Mouse (Mus musculus) midbrain, embryonic 14.5 days (tissue): ENCODE measurements around the gene Myh11. TPM values are rescaled to one million over a fixed set of nuclear protein-coding genes. Genes with fewer than 3 reads are reported as not detected.

Experiments
- ATAC-seq: fragments of 200-750 bp; cut with Nextera tagmentation; 2 replicates; pipeline ENCODE4 v1.8.0; 2017; ENCODE audit warnings: moderate number of reproducible peaks, moderate library complexity; ENCODE audit not compliant: low FRiP score, low TSS enrichment
- DNase-seq: peaks from one replicate; pipeline ENCODE4 v3.0.0-alpha.2; 2015
- H3K27ac ChIP-seq: fragments of 300-500 bp; sonication (generic); replicated peaks from 2 replicates; pipeline ENCODE4 v1.5.1; 2014; ENCODE audit warnings: mild to moderate bottlenecking, low read depth, low read length, moderate library complexity
- H3K27me3 ChIP-seq: fragments of 300-500 bp; sonication (generic); 2 replicates; pipeline ENCODE4 v1.6.1; 2014; ENCODE audit warnings: low read length, control low read depth, mixed read lengths; ENCODE audit not compliant: control insufficient read depth, insufficient read depth
- H3K36me3 ChIP-seq: fragments of 300-500 bp; sonication (generic); 2 replicates; pipeline ENCODE4 v1.6.1; 2014; ENCODE audit warnings: low read length, control low read depth; ENCODE audit not compliant: control insufficient read depth, insufficient read depth
- H3K4me1 ChIP-seq: fragments of 300-500 bp; sonication (generic); 2 replicates; pipeline ENCODE4 v1.6.1; 2014; ENCODE audit warnings: mild to moderate bottlenecking, antibody characterized with exemption, low read length, control low read depth; ENCODE audit not compliant: control insufficient read depth, insufficient read depth
- H3K4me2 ChIP-seq: fragments of 300-500 bp; sonication (generic); 2 replicates; pipeline ENCODE4 v1.6.1; 2014; ENCODE audit warnings: mild to moderate bottlenecking, low read length, moderate library complexity
- H3K4me3 ChIP-seq: fragments of 300-500 bp; sonication (generic); replicated peaks from 2 replicates; pipeline ENCODE4 v1.5.1; 2014; ENCODE audit warnings: low read depth, low read length
- H3K9ac ChIP-seq: fragments of 300-500 bp; sonication (generic); replicated peaks from 2 replicates; pipeline ENCODE4 v1.6.1; 2014; ENCODE audit warnings: mild to moderate bottlenecking, low read length, moderate library complexity
- H3K9me3 ChIP-seq: fragments of 300-500 bp; sonication (generic); 2 replicates; pipeline ENCODE4 v1.6.1; 2016; ENCODE audit warnings: low read length, control low read depth, mixed read lengths; ENCODE audit not compliant: control insufficient read depth
- WGBS: fragments of 180-500 bp; shearing (Covaris S2); extraction: QIAGEN DNeasy Blood & Tissue Kit; methylation state at CpG from one replicate; pipeline ENCODE4 v1.1.7; 2014; 5-methylcytosine and 5-hydroxymethylcytosine counted together
- polyA plus RNA-seq: library from polyadenylated mRNA; unstranded; fragments of >200 nt; fragmentation: Nextera tagmentation; extraction: Ambion mirVana; gene quantifications from 2 replicates; pipeline ENCODE4 v1.2.1, GENCODE M21; 2014

The Myh11 gene
- polyA plus RNA-seq, 1 experiment from 2014 or later = 0.50 TPM

- DNase-seq (peak; percentile 76), ATAC-seq (no peak)
- Histone ChIP-seq H3K9me3 (no peaks in the 10 kb centered on the region), H3K4me2 (no peak overlapping the region), H3K27ac (no peak overlapping the region), H3K4me1 (no peaks in the 10 kb centered on the region), H3K4me3 (no peak overlapping the region), H3K27me3 (no peaks in the 10 kb centered on the region), H3K36me3 (peaks cover 7% of the 10 kb centered on the region), H3K9ac (no peak overlapping the region)
- WGBS = 27% methylated on average over 1 of the region's 1 CpGs
Observed at GRCm38 (mm10) chr16:14195427-14195826, 95.7 kb downstream of the Myh11 start.

DNA sequence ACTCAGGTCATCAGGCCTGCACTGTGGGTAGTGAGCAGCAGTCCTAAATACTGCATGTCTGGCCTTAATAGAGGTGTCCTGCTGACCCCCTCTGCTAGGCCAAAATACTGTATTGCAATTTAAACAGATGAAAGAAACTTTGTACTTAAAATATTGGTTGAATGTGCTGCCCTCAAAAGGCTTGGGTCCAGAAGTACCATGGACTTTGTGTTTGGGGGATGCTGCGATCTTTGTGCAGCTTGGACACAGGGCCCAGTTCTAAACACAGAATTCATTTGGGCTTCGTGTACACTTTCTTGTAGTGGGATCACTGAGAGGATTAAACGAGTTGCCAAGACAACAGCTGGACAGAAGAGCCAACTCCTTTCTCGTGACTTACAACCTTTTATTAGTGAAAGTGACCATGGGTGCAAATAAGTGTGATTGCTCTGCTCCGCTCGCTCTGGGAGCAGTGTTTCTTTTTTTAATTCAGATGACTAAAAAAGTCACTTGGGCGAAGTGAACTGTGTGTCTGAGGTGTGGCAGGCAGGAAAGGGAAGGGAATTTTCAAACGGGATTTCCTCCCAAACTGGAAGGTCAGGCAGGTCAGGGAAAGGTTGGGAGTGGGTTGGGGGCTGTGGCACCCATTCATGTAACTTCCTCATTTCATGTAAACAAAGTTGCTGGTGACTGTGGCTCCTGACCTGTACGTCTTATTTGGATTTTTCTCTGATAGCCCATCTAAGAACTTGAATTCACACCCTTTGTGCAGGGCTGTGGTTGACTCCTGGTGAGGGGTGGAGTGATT, 96.8 kb downstream of the Myh11 start:
- Histone ChIP-seq H3K4me2 (no peak overlapping the region), H3K9me3 (no peaks in the 10 kb centered on the region), H3K27ac (no peak overlapping the region), H3K27me3 (no peaks in the 10 kb centered on the region), H3K9ac (no peak overlapping the region), H3K4me1 (no peaks in the 10 kb centered on the region), H3K4me3 (no peak overlapping the region), H3K36me3 (peaks cover 7% of the 10 kb centered on the region)
- DNase-seq (no peak), ATAC-seq (no peak)
- 56% methylated on average over 9 of the region's 9 CpGs for WGBS

DNA sequence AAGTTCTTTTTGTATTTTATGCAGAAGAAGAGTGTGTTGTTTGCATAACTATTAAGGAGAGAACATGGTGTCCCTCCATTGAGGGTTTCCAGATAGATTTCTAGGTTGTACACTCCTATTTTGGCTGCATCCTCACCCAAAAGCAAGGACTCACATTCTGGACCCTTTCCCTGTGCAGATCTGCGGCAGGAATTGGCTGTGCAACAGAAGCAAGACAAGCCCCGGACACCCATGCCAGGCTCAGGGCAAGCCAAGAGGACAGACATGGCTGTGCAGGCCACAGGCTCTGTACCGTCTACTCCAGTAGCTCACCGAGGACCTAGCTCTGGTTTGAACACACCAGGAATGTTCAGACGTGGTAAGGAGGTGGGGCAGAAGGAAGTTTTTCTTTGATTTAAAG, 105.7 kb downstream of the Myh11 start:
- Histone ChIP-seq H3K4me2 (no peak overlapping the region), H3K9me3 (no peaks in the 10 kb centered on the region), H3K9ac (no peak overlapping the region), H3K4me3 (no peak overlapping the region), H3K36me3 (peaks cover 36% of the 10 kb centered on the region), H3K27ac (no peak overlapping the region), H3K27me3 (no peaks in the 10 kb centered on the region), H3K4me1 (no peaks in the 10 kb centered on the region)
- 94% methylated on average over 5 of the region's 5 CpGs for WGBS
- DNase-seq (no peak), ATAC-seq (no peak)

DNA sequence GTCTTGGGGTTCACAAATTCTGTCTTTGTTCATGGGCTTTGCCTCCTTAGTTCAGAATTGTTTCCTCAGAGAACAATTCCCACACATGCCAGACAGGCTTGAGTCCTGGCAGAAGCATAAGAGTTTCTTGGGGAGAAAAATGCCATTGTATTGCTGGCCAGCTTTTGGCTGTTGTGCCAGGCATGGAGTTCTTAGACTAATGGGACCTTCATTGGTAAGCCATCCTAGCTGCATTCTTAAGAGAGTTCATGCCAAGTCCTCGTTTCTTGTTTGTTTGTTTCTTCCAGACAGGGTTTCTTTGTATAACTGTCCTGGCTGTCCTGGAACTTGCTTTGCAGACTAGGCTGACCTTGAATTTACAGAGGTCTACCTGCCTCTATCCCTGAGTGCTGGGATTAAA, 107.3 kb downstream of the Myh11 start:
- H3K4me1 ChIP-seq = no peaks in the 10 kb centered on the region
- ATAC-seq = no peak
- H3K9ac ChIP-seq = no peak overlapping the region
- H3K27ac ChIP-seq = no peak overlapping the region
- no peak for DNase-seq
- H3K4me2 ChIP-seq = no peak overlapping the region
- H3K9me3 ChIP-seq = no peaks in the 10 kb centered on the region
- H3K4me3 ChIP-seq = no peak overlapping the region
- no peaks in the 10 kb centered on the region for H3K27me3 ChIP-seq
- H3K36me3 ChIP-seq = peaks cover 36% of the 10 kb centered on the region
- 75% methylated on average over 1 of the region's 1 CpGs for WGBS

GRCm38 (mm10) chr16:14182360-14182759, 108.8 kb downstream of the Myh11 start:
- 95% methylated on average over 5 of the region's 5 CpGs for WGBS
- H3K36me3 ChIP-seq = peaks cover 28% of the 10 kb centered on the region

GRCm38 (mm10) chr16:14180163-14180733, 110.9 kb downstream of the Myh11 start:
- no peak overlapping the region for H3K4me3 ChIP-seq
- no peaks in the 10 kb centered on the region for H3K27me3 ChIP-seq
- no peak for DNase-seq
- H3K9ac ChIP-seq = no peak overlapping the region
- H3K36me3 ChIP-seq = peaks cover 16% of the 10 kb centered on the region; the same call in 1 of the 2 replicates
- H3K4me1 ChIP-seq = no peaks in the 10 kb centered on the region
- 78% methylated on average over 6 of the region's 6 CpGs for WGBS
- no peak for ATAC-seq
- H3K9me3 ChIP-seq = no peaks in the 10 kb centered on the region
- H3K4me2 ChIP-seq = no peak overlapping the region
- H3K27ac ChIP-seq = no peak overlapping the region

More at GRCm38 (mm10) chr16:14182360-14182759, 108.8 kb downstream of the Myh11 start:
- no peak for DNase-seq
- H3K4me3 ChIP-seq = no peak overlapping the region
- H3K4me1 ChIP-seq = no peaks in the 10 kb centered on the region
- no peak overlapping the region for H3K4me2 ChIP-seq
- H3K9me3 ChIP-seq = no peaks in the 10 kb centered on the region
- no peaks in the 10 kb centered on the region for H3K27me3 ChIP-seq
- H3K9ac ChIP-seq = no peak overlapping the region
- no peak for ATAC-seq
- no peak overlapping the region for H3K27ac ChIP-seq

- H3K9ac ChIP-seq = no peak overlapping the region
Observed at GRCm38 (mm10) chr16:14178041-14178440, 113.1 kb downstream of the Myh11 start.

GRCm38 (mm10) chr16:14169706-14170105, 121.5 kb downstream of the Myh11 start:
- 0 out of 2 replicates have a peak, but pooled peaks cover 1% of the 10 kb centered on the region for H3K4me1 ChIP-seq
- no peak for ATAC-seq
- H3K9me3 ChIP-seq = no peaks in the 10 kb centered on the region
- DNase-seq = no peak
- H3K9ac ChIP-seq = no peak overlapping the region
- peaks cover 30% of the 10 kb centered on the region for H3K36me3 ChIP-seq
- no peak overlapping the region for H3K27ac ChIP-seq
- no peak overlapping the region for H3K4me3 ChIP-seq
- no peak overlapping the region for H3K4me2 ChIP-seq
- 97% methylated on average over 1 of the region's 1 CpGs for WGBS
- no peaks in the 10 kb centered on the region for H3K27me3 ChIP-seq

More at GRCm38 (mm10) chr16:14178041-14178440, 113.1 kb downstream of the Myh11 start:
- DNase-seq (no peak), ATAC-seq (no peak)
- H3K27me3 ChIP-seq = no peaks in the 10 kb centered on the region
- WGBS = 81% methylated on average over 3 of the region's 3 CpGs
- H3K36me3 ChIP-seq = peaks cover 14% of the 10 kb centered on the region; the same call in 1 of the 2 replicates
- no peaks in the 10 kb centered on the region for H3K4me1 ChIP-seq
- H3K4me2 ChIP-seq = no peak overlapping the region
- no peak overlapping the region for H3K4me3 ChIP-seq
- H3K27ac ChIP-seq = no peak overlapping the region
- no peaks in the 10 kb centered on the region for H3K9me3 ChIP-seq

DNA sequence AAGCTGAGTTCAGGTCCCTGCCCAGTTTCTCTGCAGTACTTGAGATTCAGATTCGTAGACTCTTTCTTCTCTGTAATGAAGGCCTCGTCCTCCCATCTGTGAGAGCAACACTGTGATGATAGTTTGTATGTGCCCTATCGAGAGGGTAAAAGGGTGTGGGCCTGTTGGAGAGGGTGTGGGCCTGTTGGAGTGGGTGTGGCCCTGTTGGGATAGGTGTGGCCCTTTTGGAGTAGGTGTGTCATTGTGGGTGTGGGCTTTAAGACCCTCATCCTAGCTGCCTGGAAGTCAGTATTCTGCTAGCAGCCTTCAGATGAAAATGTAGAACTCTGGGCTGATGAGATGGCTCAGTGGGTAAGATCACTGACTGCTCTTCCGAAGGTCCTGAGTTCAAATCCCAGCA, 124.7 kb downstream of the Myh11 start:
- WGBS = 91% methylated on average over 4 of the region's 4 CpGs
- Histone ChIP-seq H3K4me1 (0 out of 2 replicates have a peak, but pooled peaks cover 4% of the 10 kb centered on the region), H3K9me3 (no peaks in the 10 kb centered on the region), H3K36me3 (peaks cover 17% of the 10 kb centered on the region), H3K27me3 (no peaks in the 10 kb centered on the region), H3K27ac (no peak overlapping the region), H3K9ac (no peak overlapping the region), H3K4me3 (no peak overlapping the region), H3K4me2 (no peak overlapping the region)
- DNase-seq (no peak), ATAC-seq (no peak)
